Mouse (Mus musculus): ENCODE results near the gene Clrn3.

The Clrn3 gene

GRCm38 (mm10) chr7:135487423-135487822, 41.0 kb downstream of the Clrn3 start:
- DNase-seq (ENCODE audit: low spot score) = no peak

GRCm38 (mm10) chr7:135486645-135487382, 41.6 kb downstream of the Clrn3 start:
- no peak for DNase-seq (ENCODE audit: low spot score)

- no peak for DNase-seq (ENCODE audit: low spot score)
Measured at GRCm38 (mm10) chr7:135485796-135486410, 42.6 kb downstream of the Clrn3 start.

GRCm38 (mm10) chr7:135485116-135485795, 43.2 kb downstream of the Clrn3 start:
- DNase-seq (ENCODE audit: low spot score) = no peak

- no peak for DNase-seq (ENCODE audit: low spot score)
Measured at GRCm38 (mm10) chr7:135484341-135484740, 44.1 kb downstream of the Clrn3 start.

- no peak for DNase-seq (ENCODE audit: low spot score)
Measured at GRCm38 (mm10) chr7:135483751-135484150, 44.7 kb downstream of the Clrn3 start.

GRCm38 (mm10) chr7:135481150-135481549, 47.3 kb downstream of the Clrn3 start:
- no peak for DNase-seq (ENCODE audit: low spot score)

GRCm38 (mm10) chr7:135479912-135480311, 48.5 kb downstream of the Clrn3 start:
- no peak for DNase-seq (ENCODE audit: low spot score)

- DNase-seq (ENCODE audit: low spot score) = no peak
Measured at GRCm38 (mm10) chr7:135479322-135479880, 49.1 kb downstream of the Clrn3 start.

GRCm38 (mm10) chr7:135477256-135477655, 51.2 kb downstream of the Clrn3 start:
- no peak for DNase-seq (ENCODE audit: low spot score)

- no peak for DNase-seq (ENCODE audit: low spot score)
Measured at GRCm38 (mm10) chr7:135475981-135476380, 52.5 kb downstream of the Clrn3 start.

GRCm38 (mm10) chr7:135470319-135470718, 58.1 kb downstream of the Clrn3 start:
- no peak for DNase-seq (ENCODE audit: low spot score)

GRCm38 (mm10) chr7:135468631-135469030, 59.8 kb downstream of the Clrn3 start:
- no peak for DNase-seq (ENCODE audit: low spot score)

GRCm38 (mm10) chr7:135465293-135465692, 63.2 kb downstream of the Clrn3 start:
- no peak for DNase-seq (ENCODE audit: low spot score)

GRCm38 (mm10) chr7:135464689-135465259, 63.7 kb downstream of the Clrn3 start:
- DNase-seq (ENCODE audit: low spot score) = no peak

Measured in urinary bladder, postnatal 10 days (tissue).